Mouse (Mus musculus) ES-Bruce4 (cell line): ENCODE results near the gene Ran. TPM values are rescaled to one million over a fixed set of nuclear protein-coding genes. Genes with fewer than 3 reads are reported as not detected.
A peak's percentile ranks its signal among the peaks of the same experiment; 100 is the strongest.
"Not testable (repeated sequence)": the region's sequence is repeated elsewhere in the genome, so short reads cannot be mapped to it uniquely, and the experiment has no call there.

Source experiments
- H3K27ac ChIP-seq: 2 replicates; pipeline ENCODE4 v1.5.1; 2012; ENCODE audit warnings: low read length, inconsistent platforms; ENCODE audit not compliant: insufficient read depth
- H3K27me3 ChIP-seq: 2 replicates; pipeline ENCODE4 v1.6.1; 2012; ENCODE audit warnings: mild to moderate bottlenecking, low read length, inconsistent platforms; ENCODE audit not compliant: control insufficient read depth, poor library complexity, insufficient read depth, severe bottlenecking
- H3K36me3 ChIP-seq: 2 replicates; pipeline ENCODE4 v1.6.1; 2012; ENCODE audit warnings: inconsistent platforms, mild to moderate bottlenecking, low read length, moderate library complexity; ENCODE audit not compliant: control insufficient read depth, poor library complexity, insufficient read depth, severe bottlenecking
- H3K4me1 ChIP-seq: one replicate; pipeline ENCODE4 v1.8.1; 2011; ENCODE audit warnings: low read length; ENCODE audit not compliant: control insufficient read depth, insufficient read depth
- H3K4me3 ChIP-seq: 2 replicates; pipeline ENCODE4 v1.5.1; 2011; ENCODE audit warnings: low read depth, mild to moderate bottlenecking, low read length
- H3K9ac ChIP-seq: 2 replicates; pipeline ENCODE4 v1.6.1; 2012; ENCODE audit warnings: low read depth, mild to moderate bottlenecking, inconsistent platforms; ENCODE audit not compliant: poor library complexity, severe bottlenecking
- H3K9me3 ChIP-seq: replicated peaks from 2 replicates; pipeline ENCODE4 v1.6.1; 2012; ENCODE audit warnings: mild to moderate bottlenecking, low read length, inconsistent platforms; ENCODE audit not compliant: control insufficient read depth, poor library complexity, insufficient read depth, severe bottlenecking
- CTCF ChIP-seq: IDR thresholded peaks from one replicate; pipeline ENCODE4 v1.8.1; 2011; ENCODE audit warnings: low read depth, low read length
- EP300 ChIP-seq: IDR thresholded peaks from 2 replicates; pipeline ENCODE4 v1.6.1; 2011; ENCODE audit warnings: low read depth, low read length; ENCODE audit not compliant: insufficient read depth
- POLR2A ChIP-seq: IDR thresholded peaks from one replicate; pipeline ENCODE4 v1.8.1; 2011; ENCODE audit warnings: low read length; ENCODE audit not compliant: insufficient read depth
- polyA plus RNA-seq: library from polyadenylated mRNA; stranded (reverse); fragments of >200 nt; gene quantifications from 2 replicates; pipeline ENCODE4 v1.2.4, GENCODE M21; 2011; ENCODE audit warnings: low read depth; ENCODE audit not compliant: missing spikeins, insufficient read depth, insufficient read length

The Ran gene
- polyA plus RNA-seq = 669 and 685 TPM in 2 replicates

DNA sequence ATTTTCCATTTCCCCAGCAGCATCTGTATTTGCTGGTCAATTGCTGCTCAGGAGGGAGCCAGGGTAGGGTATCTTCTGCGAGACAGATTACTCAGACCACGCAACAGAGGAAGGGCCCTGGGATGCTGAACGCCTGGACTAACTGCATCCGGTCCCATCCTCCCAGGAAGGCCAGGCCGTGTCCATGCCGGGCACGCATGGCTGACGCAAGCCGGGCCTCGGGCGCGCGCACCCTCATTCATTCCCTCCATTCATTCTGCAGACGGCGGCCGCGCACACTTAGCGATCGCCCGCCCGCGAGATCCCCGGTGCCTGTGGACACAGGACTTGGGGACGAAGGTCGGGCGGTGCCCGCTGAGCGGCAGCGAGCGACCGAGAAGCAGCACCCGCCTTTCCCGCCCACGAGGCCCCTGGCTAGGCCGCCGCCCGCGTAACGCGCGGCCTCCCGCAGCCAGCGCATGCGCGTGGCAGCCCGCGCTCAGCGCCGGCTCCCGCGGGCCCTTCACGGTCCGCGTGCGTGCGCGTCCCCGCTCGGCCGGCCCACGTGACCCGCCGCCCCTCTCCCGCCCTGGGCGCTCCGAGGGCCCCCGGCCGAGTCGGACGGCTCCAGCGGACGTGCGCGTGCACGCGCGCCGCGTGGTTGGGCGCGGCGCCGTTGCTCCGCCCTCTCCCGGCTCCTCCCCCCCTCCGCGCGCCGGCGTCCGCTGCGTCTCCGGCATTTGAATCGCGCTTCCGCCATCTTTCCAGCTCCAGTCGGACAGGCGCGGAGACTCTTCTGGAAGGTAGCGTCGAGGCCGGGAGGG lies at the start of gene Ran:
Gene Ran, plus strand, starts transcription at position 573 of the 803 bp plus-strand sequence.
- peaks cover 32% of the 10 kb centered on the region for H3K36me3 ChIP-seq
- H3K4me1 ChIP-seq = no peaks in the 10 kb centered on the region
- peak within 1 kb of the TSS; percentile 96 for H3K4me3 ChIP-seq
- H3K9me3 ChIP-seq = no peaks in the 10 kb centered on the region
- H3K9ac ChIP-seq = peak within 1 kb of the TSS; percentile 97
- H3K27me3 ChIP-seq = no peaks in the 10 kb centered on the region
- TF ChIP-seq EP300 = no peak
- TF ChIP-seq POLR2A = peak; percentile 20
- no peak for TF ChIP-seq CTCF
- H3K27ac ChIP-seq = peak within 1 kb of the TSS; percentile 97

DNA sequence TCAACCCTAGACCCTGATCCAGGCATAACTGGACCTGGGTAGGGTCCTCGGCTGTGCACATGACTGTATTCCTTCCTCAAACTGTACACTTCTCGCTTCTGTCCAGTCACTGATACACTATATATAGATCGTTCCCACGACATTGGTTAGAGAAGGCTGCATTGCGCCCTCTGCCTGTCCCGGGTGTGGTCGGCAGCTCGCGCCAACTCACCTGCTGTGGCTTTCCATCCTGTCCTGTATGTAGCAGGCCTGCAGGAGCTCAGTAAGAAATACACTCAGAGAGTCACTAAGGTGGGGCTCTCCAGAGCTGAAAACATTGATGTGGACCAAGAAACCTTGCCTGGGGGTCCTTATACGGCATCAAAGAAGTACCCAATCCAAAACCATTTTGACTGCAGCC lies 49.0 kb upstream of the Ran start:
- TF ChIP-seq EP300 = no peak
- TF ChIP-seq CTCF = peak; percentile 78
- no peak overlapping the region for H3K27ac ChIP-seq
- H3K27me3 ChIP-seq = no peaks in the 10 kb centered on the region
- H3K36me3 ChIP-seq = no peaks in the 10 kb centered on the region
- H3K9ac ChIP-seq = 0 out of 2 replicates have a peak overlapping the region, but pooled peaks have one; percentile 14
- no peaks in the 10 kb centered on the region for H3K9me3 ChIP-seq
- peak overlapping the region; percentile 22; the same call in 1 of the 2 replicates for H3K4me3 ChIP-seq
- peaks cover 2% of the 10 kb centered on the region for H3K4me1 ChIP-seq

DNA sequence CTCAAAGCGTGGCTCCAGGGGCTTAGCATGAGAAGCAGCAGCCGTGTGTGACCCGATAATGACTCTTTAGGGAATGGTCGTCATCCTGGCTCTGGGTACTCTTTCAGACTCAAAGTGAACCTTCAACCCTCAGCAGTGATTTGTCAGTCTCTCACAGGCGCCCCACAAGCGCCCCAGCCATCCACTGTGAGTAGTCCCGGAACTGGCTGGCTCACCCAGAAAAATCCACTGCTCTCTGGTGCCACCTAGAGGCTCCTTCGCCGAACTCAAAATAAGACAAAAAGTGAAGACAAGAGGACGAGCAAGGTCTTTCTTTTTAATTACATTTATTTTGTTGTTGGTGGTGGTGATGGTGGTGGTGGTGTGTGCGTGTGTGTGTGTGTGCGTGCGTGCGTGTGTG lies 48.6 kb upstream of the Ran start:
- Histone ChIP-seq H3K9me3 (no peaks in the 10 kb centered on the region), H3K4me1 (peaks cover 2% of the 10 kb centered on the region), H3K9ac (0 out of 2 replicates have a peak overlapping the region, but pooled peaks have one; percentile 14), H3K27ac (no peak overlapping the region), H3K27me3 (no peaks in the 10 kb centered on the region), H3K4me3 (peak overlapping the region; percentile 22), H3K36me3 (no peaks in the 10 kb centered on the region)
- no peak for TF ChIP-seq EP300
- TF ChIP-seq CTCF = peak; percentile 55
- TF ChIP-seq POLR2A = no peak

DNA sequence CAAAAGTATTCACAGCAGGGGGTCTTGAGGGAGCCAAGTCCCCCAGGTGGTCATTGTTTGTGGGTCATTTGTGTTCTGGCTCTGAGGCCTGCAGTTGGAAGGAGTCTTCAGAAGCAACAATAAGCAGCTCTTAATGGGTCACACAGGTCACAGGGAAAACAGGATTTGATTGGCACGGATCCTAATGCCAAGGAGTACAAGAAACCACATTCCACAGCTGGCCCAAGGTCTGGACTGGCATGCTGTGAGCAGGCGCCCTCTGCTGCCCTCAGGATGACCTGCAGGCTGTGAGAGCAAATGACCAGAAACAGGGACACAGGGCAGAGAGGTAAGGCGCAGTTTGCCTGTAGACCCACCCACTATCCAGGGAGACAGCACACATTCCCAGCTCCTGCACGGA lies 43.6 kb upstream of the Ran start:
- TF ChIP-seq EP300 (no peak), POLR2A (no peak), CTCF (peak; percentile 98)
- H3K9ac ChIP-seq = no peak overlapping the region
- no peak overlapping the region for H3K27ac ChIP-seq
- no peaks in the 10 kb centered on the region for H3K36me3 ChIP-seq
- H3K9me3 ChIP-seq = no peaks in the 10 kb centered on the region
- H3K4me3 ChIP-seq = no peak overlapping the region
- peaks cover 2% of the 10 kb centered on the region for H3K4me1 ChIP-seq
- H3K27me3 ChIP-seq = no peaks in the 10 kb centered on the region

DNA sequence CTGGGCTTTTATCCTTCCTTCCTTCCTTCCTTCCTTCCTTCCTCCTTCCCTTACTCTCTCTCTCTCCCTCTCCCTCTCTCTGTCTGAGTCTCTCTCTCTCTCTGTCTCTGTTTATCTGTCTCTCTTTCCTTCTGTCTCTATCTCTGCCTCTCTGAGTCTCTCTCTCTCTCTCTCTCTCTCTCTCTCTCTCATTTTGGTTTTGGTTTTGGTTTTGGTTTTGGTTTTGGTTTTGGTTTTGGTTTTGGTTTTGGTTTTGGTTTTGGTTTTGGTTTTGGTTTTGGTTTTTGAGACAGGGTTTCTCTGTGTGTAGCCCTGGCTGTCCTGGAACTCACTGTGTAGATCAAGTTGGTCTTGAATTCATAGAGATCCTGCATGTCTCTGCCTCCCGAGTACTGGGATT lies 42.4 kb upstream of the Ran start:
- not testable (repeated sequence) for H3K27me3 ChIP-seq, H3K4me3 ChIP-seq, H3K27ac ChIP-seq, H3K4me1 ChIP-seq, H3K9ac ChIP-seq, H3K36me3 ChIP-seq, H3K9me3 ChIP-seq

DNA sequence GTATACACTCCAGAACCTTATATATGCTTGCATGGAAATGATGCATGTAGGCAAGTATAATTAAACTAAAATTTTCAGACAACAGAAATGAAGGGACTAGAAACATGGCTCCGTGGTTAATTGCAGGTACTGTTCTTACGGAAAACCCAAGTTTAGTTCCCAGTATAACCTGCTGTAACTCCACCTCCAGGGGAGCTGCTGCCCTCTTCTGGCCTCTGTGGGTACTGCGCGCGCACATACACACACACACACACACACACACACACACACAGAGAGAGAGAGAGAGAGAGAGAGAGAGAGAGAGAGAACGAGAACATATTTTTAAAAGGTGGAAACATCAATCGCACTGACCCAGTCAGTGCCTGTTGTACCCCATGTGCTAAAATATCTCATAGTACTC lies 40.9 kb upstream of the Ran start:
- no peak for TF ChIP-seq EP300
- peak; percentile 8 for TF ChIP-seq CTCF

More for the DNA sequence above, 40.9 kb upstream of the Ran start:
- Histone ChIP-seq H3K4me1 (no peaks in the 10 kb centered on the region), H3K27ac (no peak overlapping the region), H3K4me3 (no peak overlapping the region), H3K9ac (no peak overlapping the region), H3K36me3 (no peaks in the 10 kb centered on the region), H3K9me3 (no peaks in the 10 kb centered on the region), H3K27me3 (no peaks in the 10 kb centered on the region)
